Mouse (Mus musculus) midbrain, embryonic 12.5 days (tissue): Measurements from ENCODE around the gene Frem1. TPM values are rescaled to one million over a fixed set of nuclear protein-coding genes. Genes with fewer than 3 reads are reported as not detected.
A peak's percentile ranks its signal among the peaks of the same experiment; 100 is the strongest.

Source experiments
- ATAC-seq: fragments of 200-750 bp; cut with Nextera tagmentation; 2 replicates; pipeline ENCODE4 v1.8.0; 2017; ENCODE audit warnings: low read depth, moderate TSS enrichment, moderate library complexity; ENCODE audit not compliant: low FRiP score
- H3K27ac ChIP-seq: fragments of 300-500 bp; sonication (generic); replicated peaks from 2 replicates; pipeline ENCODE4 v1.5.1; 2016; ENCODE audit warnings: mild to moderate bottlenecking
- H3K27me3 ChIP-seq: fragments of 300-500 bp; sonication (generic); 2 replicates; pipeline ENCODE4 v1.6.1; 2016; ENCODE audit warnings: mild to moderate bottlenecking
- H3K36me3 ChIP-seq: fragments of 300-500 bp; sonication (generic); 2 replicates; pipeline ENCODE4 v1.6.1; 2016
- H3K4me1 ChIP-seq: fragments of 300-500 bp; sonication (generic); 2 replicates; pipeline ENCODE4 v1.6.1; 2016
- H3K4me2 ChIP-seq: fragments of 300-500 bp; sonication (generic); replicated peaks from 2 replicates; pipeline ENCODE4 v1.6.1; 2016; ENCODE audit warnings: mild to moderate bottlenecking, moderate library complexity
- H3K4me3 ChIP-seq: fragments of 300-500 bp; sonication (generic); 2 replicates; pipeline ENCODE4 v1.5.1; 2016; ENCODE audit warnings: mild to moderate bottlenecking
- H3K9ac ChIP-seq: fragments of 300-500 bp; sonication (generic); replicated peaks from 2 replicates; pipeline ENCODE4 v1.6.1; 2016; ENCODE audit warnings: mild to moderate bottlenecking, moderate library complexity
- H3K9me3 ChIP-seq: fragments of 300-500 bp; sonication (generic); 2 replicates; pipeline ENCODE4 v1.6.1; 2016; ENCODE audit warnings: mild to moderate bottlenecking
- WGBS: fragments of 180-500 bp; shearing (Covaris S2); methylation state at CpG from one replicate; pipeline ENCODE4 v1.1.7; 2016; 5-methylcytosine and 5-hydroxymethylcytosine counted together
- polyA plus RNA-seq: library from polyadenylated mRNA; unstranded; fragments of >200 nt; fragmentation: Nextera tagmentation; extraction: Ambion mirVana; gene quantifications from 2 replicates; pipeline ENCODE4 v1.2.1, GENCODE M21; 2016

Frem1 gene
- polyA plus RNA-seq, 1 experiment from 2014 or later = 7.4 TPM

- no peak overlapping the region for H3K9ac ChIP-seq
- H3K4me1 ChIP-seq = peaks cover 2% of the 10 kb centered on the region; the same call in 1 of the 2 replicates
- H3K27me3 ChIP-seq = no peaks in the 10 kb centered on the region
- no peaks in the 10 kb centered on the region for H3K9me3 ChIP-seq
- H3K27ac ChIP-seq = no peak overlapping the region
- H3K4me3 ChIP-seq = no peak overlapping the region
- H3K4me2 ChIP-seq = no peak overlapping the region
- ATAC-seq = no peak
- 81% methylated on average over 8 of the region's 8 CpGs for WGBS
- no peaks in the 10 kb centered on the region for H3K36me3 ChIP-seq
Observed at GRCm38 (mm10) chr4:82864974-82865699, 187.0 kb downstream of the Frem1 start.

- no peak overlapping the region for H3K9ac ChIP-seq
- no peak for ATAC-seq
- H3K4me2 ChIP-seq = no peak overlapping the region
- H3K36me3 ChIP-seq = no peaks in the 10 kb centered on the region
- no peaks in the 10 kb centered on the region for H3K27me3 ChIP-seq
- H3K4me1 ChIP-seq = peaks cover 12% of the 10 kb centered on the region
- no peaks in the 10 kb centered on the region for H3K9me3 ChIP-seq
- 81% methylated on average over 8 of the region's 8 CpGs for WGBS
- H3K4me3 ChIP-seq = no peak overlapping the region
- H3K27ac ChIP-seq = no peak overlapping the region
Observed at GRCm38 (mm10) chr4:82863316-82863715, 188.8 kb downstream of the Frem1 start.

GRCm38 (mm10) chr4:82861451-82861850 lies 190.7 kb downstream of the Frem1 start:
- Histone ChIP-seq H3K9me3 (no peaks in the 10 kb centered on the region), H3K36me3 (no peaks in the 10 kb centered on the region), H3K27ac (no peak overlapping the region), H3K4me1 (peaks cover 13% of the 10 kb centered on the region), H3K27me3 (no peaks in the 10 kb centered on the region), H3K9ac (no peak overlapping the region), H3K4me3 (no peak overlapping the region), H3K4me2 (no peak overlapping the region)
- ATAC-seq = no peak
- WGBS = 96% methylated on average over 2 of the region's 2 CpGs

- no peak overlapping the region for H3K27ac ChIP-seq
- 53% methylated on average over 3 of the region's 3 CpGs for whole genome bisulfite sequencing
- H3K9ac ChIP-seq = no peak overlapping the region
- H3K36me3 ChIP-seq = no peaks in the 10 kb centered on the region
- H3K4me1 ChIP-seq = peaks cover 13% of the 10 kb centered on the region
- no peaks in the 10 kb centered on the region for H3K27me3 ChIP-seq
- H3K4me3 ChIP-seq = no peak overlapping the region
- H3K4me2 ChIP-seq = no peak overlapping the region
- H3K9me3 ChIP-seq = no peaks in the 10 kb centered on the region
- no peak for ATAC-seq
Observed at GRCm38 (mm10) chr4:82860566-82860965, 191.6 kb downstream of the Frem1 start.

- WGBS = under 1% methylated on average over 60 of the region's 82 CpGs
- peak within 1 kb of the TSS; percentile 88 for H3K9ac ChIP-seq
- H3K4me2 ChIP-seq = peak within 1 kb of the TSS; percentile 76
- ATAC-seq = peak; percentile 92
- no peaks in the 10 kb centered on the region for H3K9me3 ChIP-seq
- H3K36me3 ChIP-seq = no peaks in the 10 kb centered on the region
- peak within 1 kb of the TSS; percentile 88 for H3K4me3 ChIP-seq
- no peaks in the 10 kb centered on the region for H3K27me3 ChIP-seq
- H3K27ac ChIP-seq = peak within 1 kb of the TSS; percentile 84
- peaks cover 13% of the 10 kb centered on the region for H3K4me1 ChIP-seq
Observed at GRCm38 (mm10) chr4:82859131-82860125, 192.7 kb downstream of the Frem1 start, which contains the start of gene Zdhhc21. Gene Zdhhc21, minus strand, starts transcription at chr4:82859958.

- peak overlapping the region; percentile 88 for H3K9ac ChIP-seq
- H3K4me2 ChIP-seq = peak overlapping the region; percentile 76
- no peaks in the 10 kb centered on the region for H3K36me3 ChIP-seq
- no peak for ATAC-seq
- 35% methylated on average over 4 of the region's 4 CpGs for WGBS
- peaks cover 13% of the 10 kb centered on the region for H3K4me1 ChIP-seq
- no peaks in the 10 kb centered on the region for H3K27me3 ChIP-seq
- peak overlapping the region; percentile 88 for H3K4me3 ChIP-seq
- peak overlapping the region; percentile 84; the same call in 1 of the 2 replicates for H3K27ac ChIP-seq
- H3K9me3 ChIP-seq = no peaks in the 10 kb centered on the region
Observed at GRCm38 (mm10) chr4:82858431-82859010, 193.6 kb downstream of the Frem1 start.

- H3K27me3 ChIP-seq = no peaks in the 10 kb centered on the region
- no peaks in the 10 kb centered on the region for H3K9me3 ChIP-seq
- 87% methylated on average over 3 of the region's 3 CpGs for WGBS
- H3K27ac ChIP-seq = no peak overlapping the region
- ATAC-seq = no peak
- no peak overlapping the region for H3K9ac ChIP-seq
- peaks cover 13% of the 10 kb centered on the region for H3K4me1 ChIP-seq
- H3K4me3 ChIP-seq = no peak overlapping the region
- no peak overlapping the region for H3K4me2 ChIP-seq
- no peaks in the 10 kb centered on the region for H3K36me3 ChIP-seq
Observed at GRCm38 (mm10) chr4:82856986-82857385, 195.2 kb downstream of the Frem1 start.

- H3K9me3 ChIP-seq = no peaks in the 10 kb centered on the region
- ATAC-seq = no peak
- H3K4me1 ChIP-seq = peaks cover 6% of the 10 kb centered on the region
- WGBS = 84% methylated on average over 2 of the region's 2 CpGs
- no peaks in the 10 kb centered on the region for H3K36me3 ChIP-seq
- no peak overlapping the region for H3K27ac ChIP-seq
- no peak overlapping the region for H3K9ac ChIP-seq
- no peak overlapping the region for H3K4me3 ChIP-seq
- H3K27me3 ChIP-seq = no peaks in the 10 kb centered on the region
- no peak overlapping the region for H3K4me2 ChIP-seq
Observed at GRCm38 (mm10) chr4:82853809-82854208, 198.3 kb downstream of the Frem1 start.

- WGBS = 55% methylated on average over 5 of the region's 5 CpGs
- H3K27ac ChIP-seq = no peak overlapping the region
- H3K36me3 ChIP-seq = 0 out of 2 replicates have a peak, but pooled peaks cover 2% of the 10 kb centered on the region
- H3K27me3 ChIP-seq = no peaks in the 10 kb centered on the region
- no peak overlapping the region for H3K9ac ChIP-seq
- no peaks in the 10 kb centered on the region for H3K4me1 ChIP-seq
- no peak overlapping the region for H3K4me3 ChIP-seq
- no peaks in the 10 kb centered on the region for H3K9me3 ChIP-seq
- no peak for ATAC-seq
- no peak overlapping the region for H3K4me2 ChIP-seq
Observed at GRCm38 (mm10) chr4:82848552-82849234, 203.4 kb downstream of the Frem1 start.
